Mouse (Mus musculus) left cerebral cortex, adult 2 months (tissue): ENCODE measurements around the gene Bnip3. TPM values are rescaled to one million over a fixed set of nuclear protein-coding genes. Genes with fewer than 3 reads are reported as not detected.

ENCODE experiments used
- DNase-seq, 2 experiments: peaks; one replicate each; pipeline ENCODE4 v3.0.0; 2021 to 2022; ENCODE audit warnings: low spot score in 2 of 2, mixed read lengths in 1 of 2; ENCODE audit errors: extremely low spot score in 1 of 2
- H3K27ac ChIP-seq: fragments of 200-600 bp; 2 replicates; pipeline ENCODE4 v1.8.1; 2022
- H3K4me3 ChIP-seq: fragments of 200-600 bp; 2 replicates; pipeline ENCODE4 v1.8.1; 2022
- CTCF ChIP-seq: fragments of 200-600 bp; IDR thresholded peaks from 2 replicates; pipeline ENCODE4 v1.8.1; 2022; ENCODE audit warnings: antibody characterized with exemption, mild to moderate bottlenecking, moderate library complexity
- intact Hi-C: fragments of 180-260 bp; cut with DNase I; formaldehyde crosslinking; loops from one replicate; pipeline ENCODE4 v1.15.1; 2025
- total RNA-seq, 2 experiments: library from RNA; stranded (reverse); gene quantifications; 2 replicates each; pipeline ENCODE4 v1.2.3; 2021

The Bnip3 gene
- total RNA-seq, 2 experiments from 2014 or later, result 128 to 136 TPM

DNA sequence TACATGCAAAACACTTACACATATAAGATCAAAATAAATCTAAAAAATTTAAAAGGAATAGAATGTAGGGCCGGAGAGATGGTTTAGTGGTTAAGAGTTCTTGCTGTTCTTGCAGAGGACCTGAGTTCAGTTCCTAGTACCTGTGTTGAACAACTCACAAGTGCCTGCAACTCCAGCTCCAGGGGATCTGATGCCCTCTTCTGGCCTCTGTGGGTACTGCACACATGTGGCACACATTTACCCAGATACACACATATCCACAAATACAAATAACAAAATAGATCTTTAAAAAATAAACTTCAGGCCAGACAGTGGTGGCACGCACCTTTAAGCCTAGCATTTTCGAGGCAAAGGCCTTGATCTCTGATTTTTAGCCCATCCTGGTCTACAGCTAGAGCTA is 25.2 kb upstream of the Bnip3 start:
- intact Hi-C loops, result no loop called here
- Histone ChIP-seq H3K4me3 (no peak overlapping the region), H3K27ac (no peak overlapping the region)
- no peak for DNase-seq
- TF ChIP-seq CTCF, result no peak; the same call in none of the 2 replicates

DNA sequence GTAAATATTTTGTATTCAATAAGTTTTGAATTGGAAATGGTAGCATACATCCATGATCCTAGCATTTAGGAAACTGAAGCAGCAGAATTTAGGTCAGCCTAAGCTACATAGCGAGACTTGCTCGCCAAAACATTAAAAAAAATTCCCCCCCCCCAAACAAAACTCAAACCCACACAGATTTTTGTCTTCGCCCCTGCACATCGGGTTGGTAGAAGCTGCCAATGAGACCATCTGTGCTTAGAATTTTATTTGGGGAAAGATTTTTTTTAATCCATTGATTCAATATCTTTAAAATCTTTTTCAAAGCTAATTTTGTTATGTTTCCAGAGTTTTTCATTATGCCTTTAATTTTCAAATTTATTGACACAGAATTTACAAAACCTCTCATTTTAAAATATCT is 19.1 kb upstream of the Bnip3 start:
- no peak overlapping the region for H3K27ac ChIP-seq
- DNase-seq, result no peak
- no peak for TF ChIP-seq CTCF
- H3K4me3 ChIP-seq, result no peak overlapping the region
- intact Hi-C loops, result no loop called here

DNA sequence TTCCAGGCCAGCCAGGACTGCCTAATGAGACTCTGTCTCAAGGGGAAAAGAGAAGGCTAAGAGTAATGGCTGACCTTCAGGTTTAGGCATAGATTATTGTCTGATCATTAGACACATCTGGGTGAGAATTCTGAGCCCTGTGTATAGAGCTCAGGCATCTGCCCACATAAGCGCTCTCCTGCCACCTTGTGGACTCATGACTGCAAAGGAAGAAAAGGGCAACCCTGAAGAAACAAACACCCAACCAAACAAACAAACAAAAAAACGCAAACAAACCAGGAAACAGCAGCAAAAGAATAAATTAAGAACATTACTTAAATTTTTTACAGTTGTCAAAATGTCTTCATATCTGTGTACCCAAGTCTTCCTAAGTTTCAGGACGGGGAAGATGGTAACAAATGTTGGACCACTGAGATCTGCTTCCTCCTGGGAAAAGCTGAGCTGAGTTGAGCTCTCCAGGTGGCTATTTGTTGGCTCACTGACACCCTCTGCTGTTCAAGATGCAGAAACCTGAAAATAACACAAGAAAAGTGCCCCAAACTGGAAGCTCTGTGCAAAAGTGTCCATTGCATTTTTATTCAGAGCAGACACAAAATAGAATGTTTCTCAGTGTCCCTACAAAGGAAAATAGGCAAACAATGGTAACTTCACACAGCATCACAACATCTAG is 14.6 kb upstream of the Bnip3 start:
- peak; percentile 59 for TF ChIP-seq CTCF
- intact Hi-C loops, result loop anchor here (1.0 kb wide), 1 partner anchor 84 kb away; no protein-coding TSS in a partner anchor
- H3K27ac ChIP-seq, result no peak overlapping the region
- no peak overlapping the region for H3K4me3 ChIP-seq
- DNase-seq, result no peak

DNA sequence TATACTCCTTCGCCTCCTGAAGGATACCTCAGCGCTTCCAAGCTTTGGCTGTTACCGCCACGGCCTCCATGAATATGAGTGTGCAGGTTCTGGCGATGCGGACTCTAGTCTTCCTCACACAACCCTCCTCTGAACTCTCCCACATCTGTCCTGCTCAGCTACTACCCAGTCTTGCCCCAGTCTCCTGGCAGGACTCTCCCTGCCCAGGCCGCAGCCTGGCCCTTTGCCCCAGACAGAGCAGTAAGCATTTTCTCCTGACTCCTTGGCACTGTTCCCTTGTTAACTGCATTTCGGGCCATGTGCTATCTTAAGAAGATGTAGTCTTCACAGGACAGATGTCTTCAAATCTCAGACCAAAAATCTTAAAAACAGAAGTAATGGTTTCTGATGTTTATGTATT is 12.3 kb upstream of the Bnip3 start:
- no peak for TF ChIP-seq CTCF
- intact Hi-C loops, result no loop called here

DNA sequence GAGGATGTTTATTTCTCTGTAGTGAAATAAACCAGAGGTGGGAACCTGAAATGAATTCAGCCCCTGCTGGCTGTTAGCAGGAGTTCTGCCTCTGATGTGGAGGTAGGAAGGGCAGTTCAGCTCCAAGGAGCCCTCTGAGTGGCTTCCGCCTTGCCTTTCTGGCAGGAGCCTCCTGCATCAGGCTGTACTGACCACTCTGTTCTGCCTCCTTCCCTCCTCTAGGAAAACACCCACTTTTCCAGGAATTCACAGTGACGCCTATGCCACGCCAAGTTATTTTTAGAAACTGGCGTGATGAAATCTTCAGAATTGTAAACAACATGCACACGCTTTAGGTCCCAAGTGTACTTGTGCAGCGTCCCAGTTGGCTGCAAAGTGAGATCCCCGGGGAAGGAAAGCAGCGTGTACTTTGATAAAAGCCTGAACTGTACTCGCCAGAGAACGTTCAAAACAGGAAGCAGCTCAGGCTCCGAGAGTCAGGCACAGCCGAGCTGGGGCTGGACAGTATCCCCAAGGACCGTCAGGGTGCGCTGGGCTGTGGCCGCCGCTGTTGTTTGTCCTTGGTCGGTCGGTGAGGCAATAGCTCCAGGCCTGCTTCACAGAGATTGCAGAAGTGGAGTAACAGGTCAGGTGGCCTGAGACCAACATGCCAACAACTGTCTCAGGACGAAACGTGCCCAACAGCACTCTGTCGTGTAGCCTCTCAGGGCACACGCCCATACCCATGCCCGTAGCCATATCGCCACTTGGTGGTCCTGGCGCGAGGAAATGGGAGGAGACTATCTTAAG is 10.0 kb upstream of the Bnip3 start:
- peak overlapping the region; percentile 47 for H3K4me3 ChIP-seq
- TF ChIP-seq CTCF, result peak; percentile 43
- peak overlapping the region; percentile 12 for H3K27ac ChIP-seq
- intact Hi-C loops, result no loop called here
- no peak for DNase-seq

More for the DNA sequence above, 12.3 kb upstream of the Bnip3 start:
- DNase-seq, result no peak
- no peak overlapping the region for H3K27ac ChIP-seq
- no peak overlapping the region for H3K4me3 ChIP-seq

DNA sequence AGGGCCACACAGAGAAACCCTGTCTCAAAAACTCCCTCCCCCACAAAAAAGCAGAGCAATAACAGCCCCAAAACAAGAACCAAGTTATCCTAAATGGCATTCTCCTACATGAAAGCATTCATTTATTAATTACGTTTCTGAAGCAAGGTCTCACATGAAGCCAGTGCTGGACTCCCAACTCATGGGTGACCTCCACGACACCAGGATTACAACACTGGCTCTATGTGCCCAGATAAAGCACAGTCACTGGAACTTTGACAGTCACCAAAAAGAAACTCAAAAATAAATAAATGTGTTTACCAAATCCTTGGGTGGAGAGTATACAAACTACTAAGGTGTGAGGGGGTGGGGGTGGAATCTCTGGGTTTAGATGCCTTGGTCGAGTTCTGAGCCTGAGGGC is 4.3 kb upstream of the Bnip3 start:
- Histone ChIP-seq H3K27ac (no peak overlapping the region), H3K4me3 (no peak overlapping the region)
- no peak for DNase-seq
- no peak for TF ChIP-seq CTCF
- intact Hi-C loops, result no loop called here

DNA sequence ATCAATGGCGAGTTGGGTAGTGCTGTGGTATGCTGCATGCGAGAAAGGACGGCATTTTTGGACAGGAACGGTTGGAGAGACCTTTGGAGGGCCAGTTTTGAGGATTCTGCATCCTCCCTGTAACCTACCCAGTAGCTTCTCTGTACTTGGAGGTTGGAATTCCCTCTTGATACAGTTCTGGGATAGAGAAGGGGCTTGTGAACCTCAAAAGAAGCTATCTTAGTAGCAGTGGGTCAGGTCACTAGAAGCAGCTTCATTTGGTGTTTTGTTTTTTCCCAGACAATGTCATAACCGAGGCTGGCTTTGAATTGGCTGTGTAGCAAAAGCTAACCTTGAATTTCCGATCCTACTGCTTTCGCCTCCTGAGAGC is 859 bp upstream of the Bnip3 start:
- H3K4me3 ChIP-seq, result peak overlapping the region; percentile 98
- no peak for DNase-seq
- no peak for TF ChIP-seq CTCF
- H3K27ac ChIP-seq, result peak overlapping the region; percentile 90
- intact Hi-C loops, result no loop called here

DNA sequence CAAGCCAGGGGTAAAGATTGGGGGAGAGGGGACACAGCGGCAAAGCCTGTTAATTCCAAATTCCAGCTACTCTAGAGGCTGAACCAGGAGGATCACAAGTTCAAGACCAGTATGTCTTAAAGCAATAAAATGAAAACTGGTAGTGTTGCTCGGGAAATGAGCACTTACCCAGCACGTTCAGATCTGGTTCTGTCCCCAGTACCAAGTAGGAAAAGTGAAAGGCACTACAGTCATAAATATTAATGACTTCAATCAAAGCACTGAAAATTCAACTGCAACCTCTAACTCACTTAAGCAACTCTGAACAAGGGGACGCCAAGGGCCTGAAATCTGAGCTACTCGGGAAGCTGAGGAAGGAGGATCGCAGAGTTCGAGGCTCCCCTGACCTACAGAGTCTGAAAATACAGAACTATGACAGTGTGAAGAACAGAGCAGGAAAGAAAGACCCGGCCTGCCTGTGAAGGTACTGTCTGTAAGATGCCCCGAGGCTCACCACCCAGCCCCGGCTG is 497 bp downstream of the Bnip3 start:
- Histone ChIP-seq H3K4me3 (peak overlapping the region; percentile 98), H3K27ac (peak overlapping the region; percentile 87)
- intact Hi-C loops, result loop anchor here (1.0 kb wide), 1 partner anchor 31 kb away; the partner anchor contains the start of gene Jakmip3
- DNase-seq, result no peak
- no peak for TF ChIP-seq CTCF

DNA sequence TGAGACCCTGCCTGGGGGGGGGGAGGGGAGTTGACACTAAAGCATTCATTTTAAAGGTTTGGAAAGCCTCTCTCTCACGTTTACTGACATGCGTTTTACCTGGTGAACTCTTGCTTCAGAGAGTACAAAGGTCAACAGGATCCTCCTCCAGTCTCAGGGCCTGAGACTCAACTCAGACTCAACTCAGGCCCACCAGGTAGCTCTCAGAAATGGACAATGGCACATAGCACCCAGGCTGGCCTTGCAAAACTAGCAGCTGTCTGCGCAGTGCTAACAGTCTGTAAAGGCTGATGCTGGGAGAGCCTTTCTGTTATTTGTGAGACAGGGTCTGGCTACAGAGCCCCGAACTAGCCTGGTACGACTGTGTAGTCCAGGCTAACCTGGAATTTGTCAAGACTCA is 1.3 kb downstream of the Bnip3 start:
- H3K4me3 ChIP-seq, result peak overlapping the region; percentile 98
- intact Hi-C loops, result no loop called here
- H3K27ac ChIP-seq, result peak overlapping the region; percentile 10; the same call in 1 of the 2 replicates
- no peak for DNase-seq
- no peak for TF ChIP-seq CTCF

DNA sequence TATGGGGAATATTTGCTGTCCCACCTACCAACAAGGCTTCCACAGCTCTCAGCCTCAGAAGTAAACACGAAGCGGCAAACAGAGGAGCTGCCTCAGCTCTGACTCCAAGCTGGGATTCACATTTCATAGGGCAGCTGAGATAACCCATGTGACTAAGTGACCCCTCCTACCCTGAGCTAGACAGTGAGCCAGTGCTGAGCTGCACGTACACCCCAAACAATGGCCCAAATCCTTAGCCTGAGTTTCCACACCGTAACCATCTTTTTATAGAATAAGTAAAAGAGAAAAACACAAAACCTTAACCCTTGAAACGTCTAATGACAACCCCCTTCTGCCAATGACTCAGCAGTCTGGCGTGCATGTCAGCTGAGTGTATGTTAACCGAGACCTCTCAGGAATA is 2.3 kb downstream of the Bnip3 start:
- peak; percentile 26 to 29 for DNase-seq
- Histone ChIP-seq H3K27ac (peak overlapping the region; percentile 51), H3K4me3 (peak overlapping the region; percentile 98)
- intact Hi-C loops, result no loop called here
- TF ChIP-seq CTCF, result no peak

DNA sequence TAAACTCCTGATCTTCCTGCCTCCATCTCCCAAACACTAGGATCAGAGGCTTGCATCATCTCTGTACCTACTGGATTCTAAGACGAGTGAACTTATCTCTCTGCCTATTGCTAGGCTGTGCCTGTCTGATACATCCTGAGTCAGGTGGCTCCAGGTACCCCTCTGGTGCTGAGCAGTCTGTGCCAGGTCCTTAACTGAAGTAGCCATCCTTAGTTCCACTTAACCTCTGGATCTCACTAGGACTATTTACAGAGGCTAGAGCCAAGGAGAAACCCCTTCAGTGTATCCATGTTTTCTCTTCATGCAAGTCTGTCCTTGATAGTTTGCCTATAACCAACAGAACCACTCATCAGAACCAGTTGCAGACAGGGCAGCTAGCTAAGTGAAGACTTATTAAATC is 2.9 kb downstream of the Bnip3 start:
- Histone ChIP-seq H3K4me3 (peak overlapping the region; percentile 98), H3K27ac (no peak overlapping the region; the same call in 1 of the 2 replicates)
- TF ChIP-seq CTCF, result no peak

DNA sequence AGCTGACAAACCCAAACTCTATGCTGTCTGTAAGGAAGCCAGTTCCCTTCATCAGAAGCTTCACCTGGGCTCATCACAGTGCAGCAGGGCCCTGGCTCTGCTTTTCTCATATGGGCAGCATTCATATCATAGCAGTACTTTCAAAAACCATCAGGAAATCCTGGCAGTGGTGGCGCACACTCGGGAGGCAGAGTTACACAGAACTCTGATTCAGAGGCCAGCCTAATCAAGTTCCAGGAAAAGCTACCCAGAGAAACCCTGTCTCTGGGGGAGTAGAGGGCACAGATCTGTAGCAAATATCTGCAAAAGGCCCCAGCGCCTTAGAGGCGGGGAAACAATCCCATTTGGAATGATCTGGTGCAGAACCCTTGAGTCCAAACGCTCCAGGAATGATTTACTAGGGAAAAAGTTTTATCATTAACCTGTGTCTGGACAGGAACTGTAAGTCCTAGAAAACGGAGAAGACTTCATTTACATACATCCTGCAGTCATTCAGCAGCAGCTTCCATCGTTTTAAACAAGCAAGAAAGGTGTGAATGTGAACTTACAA is 5.4 kb downstream of the Bnip3 start:
- intact Hi-C loops, result no loop called here
- H3K27ac ChIP-seq, result no peak overlapping the region
- H3K4me3 ChIP-seq, result no peak overlapping the region
- no peak for TF ChIP-seq CTCF
- no peak for DNase-seq

More for the DNA sequence above, 2.9 kb downstream of the Bnip3 start:
- DNase-seq, result no peak
- intact Hi-C loops, result no loop called here
